Mouse (Mus musculus) bone marrow macrophage, adult 2 months (primary cell): ENCODE measurements around the gene Susd1.

Source experiments
- CTCF ChIP-seq: IDR thresholded peaks from 2 replicates; pipeline ENCODE4 v1.5.1; 2012; ENCODE audit warnings: low read depth, mild to moderate bottlenecking, low read length, moderate library complexity
- POLR2A ChIP-seq: IDR thresholded peaks from 2 replicates; pipeline ENCODE4 v1.6.1; 2012; ENCODE audit warnings: mild to moderate bottlenecking, low read depth, low read length, borderline replicate concordance

- no peak for TF ChIP-seq CTCF
- TF ChIP-seq POLR2A = no peak
Measured at GRCm38 (mm10) chr4:59365571-59365970, 72.9 kb downstream of the Susd1 start.
